Mouse (Mus musculus): ENCODE results near the gene Nadk2. TPM values are rescaled to one million over a fixed set of nuclear protein-coding genes. Genes with fewer than 3 reads are reported as not detected.
A peak's percentile ranks its signal among the peaks of the same experiment; 100 is the strongest.

The Nadk2 gene
- polyA plus RNA-seq, 1 experiment, result 31.8 TPM

- no peak for TF ChIP-seq POLR2A (IDR thresholded peaks at IDR 0.05; ENCODE audit: borderline replicate concordance, extremely low read depth, insufficient read depth, insufficient read length, poor library complexity, severe bottlenecking)
- TF ChIP-seq CTCF (IDR thresholded peaks at IDR 0.05; ENCODE audit: borderline replicate concordance, extremely low read depth, insufficient read depth, insufficient read length), result no peak
- DNase-seq (ENCODE audit: low read depth), result no peak
Measured at GRCm38 (mm10) chr15:9089136-9089720, 18.2 kb downstream of the Nadk2 start.

GRCm38 (mm10) chr15:9090662-9091061, 19.6 kb downstream of the Nadk2 start:
- DNase-seq (ENCODE audit: low read depth), result no peak
- no peak for TF ChIP-seq CTCF (IDR thresholded peaks at IDR 0.05; ENCODE audit: borderline replicate concordance, extremely low read depth, insufficient read depth, insufficient read length)
- no peak for TF ChIP-seq POLR2A (IDR thresholded peaks at IDR 0.05; ENCODE audit: borderline replicate concordance, extremely low read depth, insufficient read depth, insufficient read length, poor library complexity, severe bottlenecking)

GRCm38 (mm10) chr15:9093598-9094365, 22.7 kb downstream of the Nadk2 start:
- no peak for DNase-seq (ENCODE audit: low read depth)
- no peak for TF ChIP-seq CTCF (IDR thresholded peaks at IDR 0.05; ENCODE audit: borderline replicate concordance, extremely low read depth, insufficient read depth, insufficient read length)
- no peak for TF ChIP-seq POLR2A (IDR thresholded peaks at IDR 0.05; ENCODE audit: borderline replicate concordance, extremely low read depth, insufficient read depth, insufficient read length, poor library complexity, severe bottlenecking)

GRCm38 (mm10) chr15:9094366-9094750, 23.3 kb downstream of the Nadk2 start:
- DNase-seq (ENCODE audit: low read depth), result peak; percentile 77
- TF ChIP-seq CTCF (IDR thresholded peaks at IDR 0.05; ENCODE audit: borderline replicate concordance, extremely low read depth, insufficient read depth, insufficient read length) (no peak), POLR2A (IDR thresholded peaks at IDR 0.05; ENCODE audit: borderline replicate concordance, extremely low read depth, insufficient read depth, insufficient read length, poor library complexity, severe bottlenecking) (no peak)

GRCm38 (mm10) chr15:9096865-9097264, 25.8 kb downstream of the Nadk2 start:
- TF ChIP-seq CTCF (IDR thresholded peaks at IDR 0.05; ENCODE audit: borderline replicate concordance, extremely low read depth, insufficient read depth, insufficient read length), result no peak
- TF ChIP-seq POLR2A (IDR thresholded peaks at IDR 0.05; ENCODE audit: borderline replicate concordance, extremely low read depth, insufficient read depth, insufficient read length, poor library complexity, severe bottlenecking), result no peak
- DNase-seq (ENCODE audit: low read depth), result no peak

GRCm38 (mm10) chr15:9100446-9101077, 29.5 kb downstream of the Nadk2 start:
- TF ChIP-seq CTCF (IDR thresholded peaks at IDR 0.05; ENCODE audit: borderline replicate concordance, extremely low read depth, insufficient read depth, insufficient read length) (no peak), POLR2A (IDR thresholded peaks at IDR 0.05; ENCODE audit: borderline replicate concordance, extremely low read depth, insufficient read depth, insufficient read length, poor library complexity, severe bottlenecking) (no peak)
- peak; percentile 52 for DNase-seq (ENCODE audit: low read depth)

- no peak for DNase-seq (ENCODE audit: low read depth)
- TF ChIP-seq POLR2A (IDR thresholded peaks at IDR 0.05; ENCODE audit: borderline replicate concordance, extremely low read depth, insufficient read depth, insufficient read length, poor library complexity, severe bottlenecking) (no peak), CTCF (IDR thresholded peaks at IDR 0.05; ENCODE audit: borderline replicate concordance, extremely low read depth, insufficient read depth, insufficient read length) (no peak)
Measured at GRCm38 (mm10) chr15:9106303-9107074, 35.4 kb downstream of the Nadk2 start.

- TF ChIP-seq CTCF (IDR thresholded peaks at IDR 0.05; ENCODE audit: borderline replicate concordance, extremely low read depth, insufficient read depth, insufficient read length), result no peak
- no peak for TF ChIP-seq POLR2A (IDR thresholded peaks at IDR 0.05; ENCODE audit: borderline replicate concordance, extremely low read depth, insufficient read depth, insufficient read length, poor library complexity, severe bottlenecking)
- no peak for DNase-seq (ENCODE audit: low read depth)
Measured at GRCm38 (mm10) chr15:9110526-9111347, 39.7 kb downstream of the Nadk2 start.

- no peak for TF ChIP-seq CTCF (IDR thresholded peaks at IDR 0.05; ENCODE audit: borderline replicate concordance, extremely low read depth, insufficient read depth, insufficient read length)
- no peak for TF ChIP-seq POLR2A (IDR thresholded peaks at IDR 0.05; ENCODE audit: borderline replicate concordance, extremely low read depth, insufficient read depth, insufficient read length, poor library complexity, severe bottlenecking)
- no peak for DNase-seq (ENCODE audit: low read depth)
Measured at GRCm38 (mm10) chr15:9111648-9112047, 40.6 kb downstream of the Nadk2 start.

- DNase-seq (ENCODE audit: low read depth), result no peak
- TF ChIP-seq CTCF (IDR thresholded peaks at IDR 0.05; ENCODE audit: borderline replicate concordance, extremely low read depth, insufficient read depth, insufficient read length) (no peak), POLR2A (IDR thresholded peaks at IDR 0.05; ENCODE audit: borderline replicate concordance, extremely low read depth, insufficient read depth, insufficient read length, poor library complexity, severe bottlenecking) (no peak)
Measured at GRCm38 (mm10) chr15:9113556-9113955, 42.5 kb downstream of the Nadk2 start.
